Mouse (Mus musculus): Measurements from ENCODE around the gene Foxb1. TPM values are rescaled to one million over a fixed set of nuclear protein-coding genes. Genes with fewer than 3 reads are reported as not detected.

The Foxb1 gene
- polyA plus RNA-seq (2016; fragmentation: Nextera tagmentation; extraction: Ambion mirVana) = 0.06 and 0.17 TPM in 2 replicates

DNA sequence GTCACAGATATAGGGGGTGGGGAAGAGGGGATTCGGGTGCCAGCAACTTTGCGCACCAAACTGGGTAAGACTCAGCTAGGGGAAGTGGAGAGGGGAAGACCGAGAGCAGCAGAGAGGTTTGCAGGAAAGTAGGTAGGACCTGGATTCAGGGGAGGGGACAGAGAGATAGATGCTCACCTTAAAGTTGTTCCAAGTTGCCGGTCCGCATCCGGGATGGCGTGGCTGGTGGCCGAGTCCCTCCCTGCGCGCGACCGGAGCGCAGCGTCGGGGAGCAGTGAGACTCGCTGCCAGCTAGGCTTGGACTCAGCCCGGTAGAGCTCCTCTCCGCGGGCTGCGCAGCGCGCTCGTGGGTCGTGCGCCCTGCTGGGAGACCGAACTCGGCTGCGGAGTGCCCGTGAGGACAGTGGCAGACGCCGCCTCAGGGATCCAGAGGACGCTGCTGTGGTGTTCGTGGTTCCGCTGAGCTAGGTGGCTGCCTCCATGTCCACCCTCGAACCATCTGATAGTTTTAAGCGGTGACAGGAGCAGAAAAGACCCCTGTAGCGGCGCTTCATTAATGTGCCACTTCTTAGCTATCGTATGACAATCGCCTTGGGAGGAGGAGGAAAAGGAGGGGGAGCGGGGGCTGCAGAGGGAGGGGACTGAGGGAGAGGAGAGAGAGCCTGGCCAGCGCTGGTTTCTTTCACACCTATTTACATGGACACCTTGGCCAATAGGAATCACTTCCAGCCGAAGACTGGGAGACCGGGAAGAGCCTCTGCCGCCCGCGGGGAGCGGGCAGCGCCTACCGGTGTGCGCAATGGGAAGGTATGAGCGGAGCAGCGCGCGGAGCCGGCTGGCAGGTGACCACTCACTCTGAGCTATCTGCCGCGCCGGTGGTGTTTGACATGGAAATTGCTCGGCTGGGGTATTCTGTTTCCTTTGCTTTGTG lies at the start of gene Foxb1:
Gene Foxb1, minus strand, starts transcription at position 570 of the 931 bp plus-strand sequence.
- Histone ChIP-seq H3K4me1 (peaks cover 15% of the 10 kb centered on the region), H3K9me3 (no peaks in the 10 kb centered on the region), H3K9ac (no peak within 1 kb of the TSS), H3K4me2 (replicated peaks) (peak within 1 kb of the TSS; percentile 30), H3K36me3 (no peaks in the 10 kb centered on the region), H3K4me3 (peak within 1 kb of the TSS; percentile 14; the same call in 1 of the 2 replicates), H3K27ac (no peak within 1 kb of the TSS), H3K27me3 (peaks cover 91% of the 10 kb centered on the region)
- WGBS = under 1% methylated on average over 60 of the region's 60 CpGs
- no peak for ATAC-seq (ENCODE audit: insufficient number of reproducible peaks, insufficient read depth, low FRiP score, low TSS enrichment)

DNA sequence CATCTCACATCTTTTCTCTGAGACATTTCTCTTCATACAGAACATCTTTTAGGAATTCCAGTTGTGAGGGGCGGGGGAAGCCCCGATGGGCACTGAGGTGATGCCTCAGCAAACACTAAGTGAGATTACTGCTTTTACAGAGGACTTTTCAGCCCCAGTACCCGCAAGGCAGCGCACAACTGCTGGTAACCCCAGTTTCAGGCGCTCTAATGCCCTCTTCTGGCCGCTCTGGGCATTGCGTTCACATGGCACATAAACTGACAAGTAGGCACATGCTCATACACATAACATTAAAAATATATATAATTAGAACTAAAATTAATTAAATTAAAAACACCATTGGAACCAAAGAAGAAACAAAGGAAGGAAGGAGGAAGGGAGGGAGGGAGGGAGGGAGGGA lies 29.8 kb upstream of the Foxb1 start:
- Histone ChIP-seq H3K4me2 (replicated peaks) (no peak overlapping the region), H3K9ac (no peak overlapping the region), H3K9me3 (no peaks in the 10 kb centered on the region), H3K36me3 (no peaks in the 10 kb centered on the region), H3K27me3 (no peaks in the 10 kb centered on the region), H3K27ac (no peak overlapping the region), H3K4me1 (no peaks in the 10 kb centered on the region), H3K4me3 (no peak overlapping the region)
- WGBS = 57% methylated on average over 7 of the region's 7 CpGs
- no peak for ATAC-seq (ENCODE audit: insufficient number of reproducible peaks, insufficient read depth, low FRiP score, low TSS enrichment)

DNA sequence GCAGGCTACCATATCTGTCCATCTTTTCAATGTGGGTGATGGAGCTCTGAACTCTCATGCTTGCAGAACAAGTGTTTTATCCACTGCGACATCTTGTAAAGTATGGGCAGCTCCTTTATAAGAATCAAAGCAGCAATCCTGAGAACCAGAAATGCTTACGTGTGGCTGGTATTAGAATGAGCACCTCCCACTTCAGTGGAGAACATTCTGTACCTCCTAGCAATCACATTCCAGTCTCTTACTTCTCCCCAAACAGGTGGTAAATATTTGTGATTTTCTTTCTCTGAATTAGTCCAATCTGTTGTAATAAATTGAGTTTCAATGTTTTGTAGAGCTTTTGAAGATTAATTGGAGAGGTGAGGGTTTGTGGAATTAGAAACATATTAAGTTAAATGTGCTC lies 19.3 kb upstream of the Foxb1 start:
- H3K36me3 ChIP-seq = no peaks in the 10 kb centered on the region
- no peak overlapping the region for H3K4me3 ChIP-seq
- H3K4me2 ChIP-seq (replicated peaks) = no peak overlapping the region
- H3K27me3 ChIP-seq = 0 out of 2 replicates have a peak, but pooled peaks cover 5% of the 10 kb centered on the region
- no peaks in the 10 kb centered on the region for H3K4me1 ChIP-seq
- no peaks in the 10 kb centered on the region for H3K9me3 ChIP-seq
- ATAC-seq (ENCODE audit: insufficient number of reproducible peaks, insufficient read depth, low FRiP score, low TSS enrichment) = no peak
- 80% methylated on average over 2 of the region's 2 CpGs for WGBS
- H3K9ac ChIP-seq = no peak overlapping the region
- H3K27ac ChIP-seq = no peak overlapping the region

DNA sequence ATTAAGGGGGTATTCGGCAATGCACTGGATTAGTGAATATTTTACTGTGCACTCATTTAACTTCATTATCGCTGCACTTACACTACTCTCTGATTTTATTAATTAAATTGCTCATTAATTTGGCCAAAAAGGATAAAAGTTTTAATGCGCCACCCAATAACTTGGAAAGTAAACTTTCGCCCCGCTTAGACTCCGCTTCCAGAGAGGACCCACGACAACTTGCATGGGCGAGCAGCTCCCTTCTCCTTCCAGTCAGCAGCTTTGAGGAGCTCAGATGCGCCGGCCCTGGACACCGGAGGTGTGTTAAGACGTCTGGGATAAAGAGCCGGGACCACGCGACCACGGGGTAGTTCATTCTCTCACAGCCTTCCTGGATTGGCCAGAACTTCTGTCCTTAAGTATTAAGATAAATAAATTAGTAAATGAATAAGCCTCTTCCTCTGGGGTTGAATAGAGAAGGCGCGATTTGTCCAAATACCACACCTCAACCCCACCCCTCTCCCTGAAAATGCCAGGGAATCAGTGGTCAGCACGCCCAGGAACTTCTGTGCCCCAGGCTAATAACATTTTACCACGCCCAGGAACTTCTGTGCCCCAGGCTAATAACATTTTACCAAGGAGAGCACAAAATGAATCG lies 9.3 kb upstream of the Foxb1 start:
- Histone ChIP-seq H3K36me3 (no peaks in the 10 kb centered on the region), H3K4me1 (no peaks in the 10 kb centered on the region), H3K4me3 (no peak overlapping the region), H3K9me3 (no peaks in the 10 kb centered on the region), H3K9ac (no peak overlapping the region), H3K27me3 (peaks cover 72% of the 10 kb centered on the region), H3K4me2 (replicated peaks) (no peak overlapping the region), H3K27ac (no peak overlapping the region)
- ATAC-seq (ENCODE audit: insufficient number of reproducible peaks, insufficient read depth, low FRiP score, low TSS enrichment) = no peak
- 3% methylated on average over 21 of the region's 21 CpGs for WGBS

DNA sequence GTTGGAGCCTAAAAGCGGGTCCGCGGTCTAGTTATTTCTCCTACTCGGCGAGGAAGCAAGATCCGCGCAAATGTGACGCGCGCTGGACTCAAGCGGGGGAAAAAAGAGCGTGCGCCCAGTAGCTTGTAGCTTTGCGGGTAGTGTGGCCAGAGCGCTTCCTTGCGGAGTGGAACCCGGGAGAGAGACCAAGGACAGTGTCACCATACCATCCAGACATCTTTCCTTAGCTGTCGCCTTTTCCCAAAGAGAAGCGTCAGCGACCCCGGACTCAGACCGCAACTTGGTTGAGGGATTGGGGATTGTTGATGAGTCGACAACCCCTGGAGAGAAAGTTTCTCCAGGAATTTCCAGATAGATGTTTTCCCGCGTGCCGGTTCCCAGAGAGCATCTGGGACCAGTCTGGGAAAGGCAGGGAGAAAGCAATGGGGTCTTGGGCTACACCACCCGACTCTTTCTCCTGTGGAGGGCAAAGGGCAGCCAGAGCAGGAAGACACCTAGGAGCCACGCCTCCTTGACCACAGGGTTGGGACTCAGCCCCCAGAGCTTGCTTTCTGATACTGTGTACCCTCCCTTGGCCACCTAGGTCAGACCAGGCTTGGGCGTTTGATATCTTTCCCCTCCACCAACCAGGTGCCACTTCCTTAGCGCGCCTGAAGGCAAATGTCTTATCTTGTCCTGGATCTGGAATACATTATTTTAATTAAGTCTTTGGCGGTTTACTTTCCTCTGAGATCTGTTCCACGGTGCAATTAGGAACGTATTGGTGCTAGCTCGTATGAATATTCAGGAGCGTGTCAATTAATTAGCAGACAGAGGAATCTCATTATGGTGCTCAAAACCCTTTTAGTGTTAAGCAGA lies 8.6 kb upstream of the Foxb1 start:
- H3K4me2 ChIP-seq (replicated peaks) = no peak overlapping the region
- no peaks in the 10 kb centered on the region for H3K4me1 ChIP-seq
- ATAC-seq (ENCODE audit: insufficient number of reproducible peaks, insufficient read depth, low FRiP score, low TSS enrichment) = 0 out of 2 replicates have a peak, but pooled peaks have one; percentile 28
- H3K9me3 ChIP-seq = no peaks in the 10 kb centered on the region
- WGBS = under 1% methylated on average over 36 of the region's 36 CpGs
- H3K27me3 ChIP-seq = peaks cover 78% of the 10 kb centered on the region
- H3K27ac ChIP-seq = no peak overlapping the region
- no peaks in the 10 kb centered on the region for H3K36me3 ChIP-seq
- H3K4me3 ChIP-seq = no peak overlapping the region
- no peak overlapping the region for H3K9ac ChIP-seq

DNA sequence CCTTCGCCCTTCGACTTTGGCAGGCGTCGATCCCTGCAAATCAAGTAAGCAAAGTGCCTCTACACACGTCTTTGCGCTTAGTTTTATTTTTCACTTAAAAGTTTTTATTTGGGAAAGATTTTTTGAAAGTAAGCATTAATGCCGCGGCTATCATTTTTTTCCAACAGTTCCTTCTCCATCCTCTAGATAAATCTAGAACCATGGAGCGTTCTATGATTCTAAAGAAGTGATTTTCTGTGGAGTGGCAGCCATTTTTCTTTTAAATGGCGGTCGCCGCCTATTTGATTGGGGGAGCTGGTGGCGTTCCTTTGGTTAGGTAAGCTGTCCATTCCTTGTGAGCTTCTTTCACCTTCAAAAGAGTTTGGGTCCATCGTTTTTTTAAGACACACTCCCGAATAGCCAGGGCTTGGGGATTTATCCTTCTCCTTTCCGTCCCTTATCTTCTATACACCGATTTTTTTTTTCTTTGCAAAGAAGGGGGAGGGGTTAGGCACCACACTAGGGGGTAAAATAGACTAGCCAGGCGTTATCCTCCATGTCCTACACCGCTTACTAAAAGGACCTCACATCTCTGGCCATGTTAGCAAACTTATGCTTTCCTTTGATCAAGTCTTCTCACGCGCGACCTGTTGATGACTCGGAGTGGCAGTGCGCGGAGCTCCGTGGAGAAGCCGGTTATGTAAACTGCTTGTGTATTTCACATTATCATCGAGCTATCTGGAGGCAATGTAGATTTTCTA lies 7.6 kb upstream of the Foxb1 start:
- Histone ChIP-seq H3K27me3 (peaks cover 80% of the 10 kb centered on the region), H3K4me1 (no peaks in the 10 kb centered on the region), H3K4me3 (no peak overlapping the region), H3K9ac (no peak overlapping the region), H3K9me3 (no peaks in the 10 kb centered on the region), H3K4me2 (replicated peaks) (no peak overlapping the region), H3K36me3 (no peaks in the 10 kb centered on the region), H3K27ac (no peak overlapping the region)
- WGBS = under 1% methylated on average over 28 of the region's 28 CpGs
- ATAC-seq (ENCODE audit: insufficient number of reproducible peaks, insufficient read depth, low FRiP score, low TSS enrichment) = no peak

DNA sequence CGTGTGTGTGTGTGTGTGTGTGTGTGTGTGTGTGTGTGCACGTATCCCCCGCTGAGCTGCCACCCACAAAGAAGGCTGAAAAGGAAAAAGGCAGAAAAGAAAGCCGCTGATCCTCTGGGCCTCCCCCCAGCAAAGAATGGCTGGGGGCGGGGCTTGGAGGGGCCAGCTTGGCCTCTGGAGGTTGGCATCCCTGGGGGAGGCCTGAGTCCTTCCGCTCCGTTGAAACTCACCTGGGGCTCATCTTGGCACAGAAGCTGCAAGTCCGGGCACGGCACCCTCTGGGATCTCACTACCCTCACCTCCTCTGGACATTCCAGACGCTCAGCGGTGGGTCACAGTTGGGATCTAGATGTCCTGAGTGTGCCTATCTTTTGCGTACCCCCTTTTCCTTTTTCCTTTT lies 6.7 kb upstream of the Foxb1 start:
- Histone ChIP-seq H3K9me3 (no peaks in the 10 kb centered on the region), H3K9ac (no peak overlapping the region), H3K4me3 (no peak overlapping the region), H3K36me3 (no peaks in the 10 kb centered on the region), H3K27ac (no peak overlapping the region), H3K4me2 (replicated peaks) (no peak overlapping the region), H3K27me3 (peaks cover 80% of the 10 kb centered on the region), H3K4me1 (0 out of 2 replicates have a peak, but pooled peaks cover 3% of the 10 kb centered on the region)
- no peak for ATAC-seq (ENCODE audit: insufficient number of reproducible peaks, insufficient read depth, low FRiP score, low TSS enrichment)
- 0% methylated on average over 9 of the region's 12 CpGs for WGBS

DNA sequence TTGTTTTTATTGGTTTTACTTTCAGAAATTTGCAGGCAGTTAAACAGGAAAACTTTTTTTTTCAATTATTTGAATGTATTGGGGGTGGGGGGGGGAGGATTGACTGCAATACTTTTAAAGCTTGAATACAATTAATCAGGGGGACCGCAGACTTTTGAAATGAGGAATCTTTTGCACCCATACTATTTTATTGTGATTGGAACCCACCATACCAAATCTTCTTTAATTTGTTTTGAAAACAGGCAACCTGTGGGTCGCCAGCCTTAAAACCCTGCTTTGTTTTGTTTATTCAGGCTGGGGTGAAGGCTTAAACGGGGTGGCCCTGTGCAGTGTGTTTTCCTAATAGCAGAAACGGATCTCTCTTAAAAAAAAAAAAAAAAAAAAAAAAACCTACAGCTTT lies 6.2 kb upstream of the Foxb1 start:
- ATAC-seq (ENCODE audit: insufficient number of reproducible peaks, insufficient read depth, low FRiP score, low TSS enrichment) = no peak

DNA sequence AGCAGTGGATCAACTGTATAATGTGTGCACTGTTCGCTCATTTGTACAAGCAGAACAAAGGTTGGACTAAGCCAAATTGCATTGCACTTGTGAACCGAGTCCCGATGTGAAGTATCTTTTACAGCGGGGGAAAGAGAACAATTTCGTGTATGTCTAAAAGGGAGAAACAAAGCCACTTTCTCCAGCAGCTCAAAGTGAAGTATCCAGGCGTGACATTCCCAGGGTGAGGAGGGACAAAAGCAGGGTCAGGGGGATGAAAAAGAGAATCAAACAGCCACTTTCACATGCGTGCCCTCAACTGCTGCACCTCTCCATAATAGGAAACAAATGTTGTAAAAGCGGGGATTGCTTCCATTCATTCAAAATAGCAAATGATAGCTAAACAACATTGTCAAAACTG lies 5.6 kb upstream of the Foxb1 start:
- no peaks in the 10 kb centered on the region for H3K9me3 ChIP-seq
- no peak overlapping the region for H3K9ac ChIP-seq
- H3K4me3 ChIP-seq = no peak overlapping the region
- peaks cover 80% of the 10 kb centered on the region for H3K27me3 ChIP-seq
- WGBS = under 1% methylated on average over 8 of the region's 8 CpGs
- H3K4me1 ChIP-seq = 0 out of 2 replicates have a peak, but pooled peaks cover 3% of the 10 kb centered on the region
- H3K4me2 ChIP-seq (replicated peaks) = no peak overlapping the region
- no peak overlapping the region for H3K27ac ChIP-seq
- no peak for ATAC-seq (ENCODE audit: insufficient number of reproducible peaks, insufficient read depth, low FRiP score, low TSS enrichment)
- no peaks in the 10 kb centered on the region for H3K36me3 ChIP-seq

More for the DNA sequence above, 6.2 kb upstream of the Foxb1 start:
- Histone ChIP-seq H3K9ac (no peak overlapping the region), H3K9me3 (no peaks in the 10 kb centered on the region), H3K4me2 (replicated peaks) (no peak overlapping the region), H3K4me3 (no peak overlapping the region), H3K36me3 (no peaks in the 10 kb centered on the region), H3K27ac (no peak overlapping the region), H3K27me3 (peaks cover 80% of the 10 kb centered on the region), H3K4me1 (0 out of 2 replicates have a peak, but pooled peaks cover 3% of the 10 kb centered on the region)
- WGBS = 0% methylated on average over 4 of the region's 4 CpGs

DNA sequence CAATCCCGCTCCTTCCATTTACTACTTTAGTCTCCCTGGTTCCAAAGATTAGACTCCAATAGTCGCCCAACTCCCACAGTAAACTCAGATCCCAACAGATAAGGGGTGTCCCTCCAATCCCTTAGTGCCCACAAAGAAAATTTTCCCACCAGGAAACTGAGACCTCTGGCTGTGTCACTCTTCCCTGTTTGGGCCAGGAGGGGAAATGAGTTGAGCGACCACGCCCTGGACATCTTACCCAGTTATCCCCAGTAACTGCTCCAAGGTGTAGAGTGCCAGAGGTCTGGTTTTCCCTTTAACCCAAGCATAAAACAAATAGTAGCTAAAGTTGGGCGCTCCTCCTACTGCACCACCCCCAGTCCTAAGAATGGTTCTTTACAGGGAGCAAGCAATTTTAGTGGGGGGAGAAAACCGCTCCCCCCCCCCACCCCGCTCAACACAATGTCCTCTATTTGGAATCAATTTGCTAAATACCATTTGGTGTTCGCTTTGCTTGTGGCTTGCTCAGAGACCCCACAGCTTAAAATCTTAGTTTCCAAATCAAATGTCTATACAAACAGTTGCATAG lies 4.8 kb upstream of the Foxb1 start:
- H3K4me2 ChIP-seq (replicated peaks) = no peak overlapping the region
- no peak overlapping the region for H3K9ac ChIP-seq
- no peak overlapping the region for H3K27ac ChIP-seq

More for the DNA sequence above, 4.8 kb upstream of the Foxb1 start:
- H3K4me1 ChIP-seq = peaks cover 8% of the 10 kb centered on the region
- no peaks in the 10 kb centered on the region for H3K9me3 ChIP-seq
- ATAC-seq (ENCODE audit: insufficient number of reproducible peaks, insufficient read depth, low FRiP score, low TSS enrichment) = no peak
- 1% methylated on average over 8 of the region's 8 CpGs for WGBS
- no peak overlapping the region for H3K4me3 ChIP-seq
- H3K36me3 ChIP-seq = no peaks in the 10 kb centered on the region
- peaks cover 80% of the 10 kb centered on the region for H3K27me3 ChIP-seq

Data from embryonic facial prominence, embryonic 12.5 days (tissue).